Mouse (Mus musculus) naive thymus-derived CD4-positive, alpha-beta T cell, adult 5 months (primary cell): Measurements from ENCODE around the gene Hspb6. TPM values are rescaled to one million over a fixed set of nuclear protein-coding genes. Genes with fewer than 3 reads are reported as not detected.

Experiments
- polyA plus RNA-seq: library from polyadenylated mRNA; unstranded; fragments of 100-300 nt; shearing (Covaris generic); gene quantifications from one replicate; pipeline ENCODE4 v1.2.1, GENCODE M21; 2017

Hspb6 gene
- 5.3 TPM for polyA plus RNA-seq

GRCm38 (mm10) chr7:30552102-30553020, at the start of gene Hspb6, which contains the start of gene Proser3:
Gene Hspb6 (plus strand): TSS chr7:30552178.
Gene Proser3 (minus strand): TSS chr7:30552299.

GRCm38 (mm10) chr7:30534633-30535577, 17.1 kb upstream of the Hspb6 start, which contains the start of gene Arhgap33:
Gene Arhgap33 (minus strand): TSS chr7:30535060.

GRCm38 (mm10) chr7:30559443-30559954, 7.5 kb downstream of the Hspb6 start, which contains the start of gene Lin37:
Gene Lin37 (minus strand): TSS chr7:30559838.

GRCm38 (mm10) chr7:30563117-30563905, 11.3 kb downstream of the Hspb6 start, which contains the start of the genes U2af1l4, Gm49396 and Psenen:
Gene U2af1l4 (plus strand): TSS chr7:30563301.
Gene Gm49396 (plus strand): TSS chr7:30563344.
Gene Psenen (minus strand): TSS chr7:30563627.

GRCm38 (mm10) chr7:30564970-30565571, 13.1 kb downstream of the Hspb6 start, which contains the start of gene Igflr1:
Gene Igflr1 (plus strand): TSS chr7:30565427.

GRCm38 (mm10) chr7:30588676-30589434, 36.9 kb downstream of the Hspb6 start, which contains the start of gene Kmt2b:
Gene Kmt2b (minus strand): TSS chr7:30588726.

GRCm38 (mm10) chr7:30598786-30599185, 46.8 kb downstream of the Hspb6 start, which contains the start of gene Zbtb32:
Gene Zbtb32 (minus strand): TSS chr7:30598909.

Other genes starting within 250 kb of the Hspb6 start
- gene Alkbh6, start 243.5 kb upstream of the Hspb6 start, polyA plus RNA-seq: 92.8 TPM
- gene Syne4, start 237.4 kb upstream of the Hspb6 start, polyA plus RNA-seq: 6.1 TPM
- not detected for gene E130208F15Rik, start 230.4 kb upstream of the Hspb6 start, polyA plus RNA-seq
- 24.2 TPM for gene Sdhaf1, start 228.3 kb upstream of the Hspb6 start, polyA plus RNA-seq
- not detected for gene Lrfn3, start 189.4 kb upstream of the Hspb6 start, polyA plus RNA-seq
- gene Tyrobp, start 138.4 kb upstream of the Hspb6 start, polyA plus RNA-seq: not detected
- 367 TPM for gene Hcst, start 132.3 kb upstream of the Hspb6 start, polyA plus RNA-seq
- gene Nfkbid, start 130.4 kb upstream of the Hspb6 start, polyA plus RNA-seq: 181 TPM
- 3.6 TPM for gene Aplp1, start 106.6 kb upstream of the Hspb6 start, polyA plus RNA-seq
- not detected for gene Kirrel2, start 94.5 kb upstream of the Hspb6 start, polyA plus RNA-seq
- not detected for gene Nphs1, start 93.9 kb upstream of the Hspb6 start, polyA plus RNA-seq
- not detected for gene Prodh2, start 58.6 kb upstream of the Hspb6 start, polyA plus RNA-seq
- 1.2 TPM for gene Arhgap33, start 17.1 kb upstream of the Hspb6 start, polyA plus RNA-seq
- 4.3 TPM for gene Proser3, start 121 bp downstream of the Hspb6 start, polyA plus RNA-seq
- gene Lin37, start 7.7 kb downstream of the Hspb6 start, polyA plus RNA-seq: 53.4 TPM
- 85.7 TPM for gene U2af1l4, start 11.1 kb downstream of the Hspb6 start, polyA plus RNA-seq
- 68.6 TPM for gene Gm49396, start 11.2 kb downstream of the Hspb6 start, polyA plus RNA-seq
- 168 TPM for gene Psenen, start 11.4 kb downstream of the Hspb6 start, polyA plus RNA-seq
- gene Igflr1, start 13.2 kb downstream of the Hspb6 start, polyA plus RNA-seq: 38.1 TPM
- gene Kmt2b, start 36.5 kb downstream of the Hspb6 start, polyA plus RNA-seq: 16.1 TPM
- 1.1 TPM for gene Zbtb32, start 46.7 kb downstream of the Hspb6 start, polyA plus RNA-seq
- 0.49 TPM for gene Upk1a, start 60.7 kb downstream of the Hspb6 start, polyA plus RNA-seq
- 305 TPM for gene Cox6b1, start 74.0 kb downstream of the Hspb6 start, polyA plus RNA-seq
- gene Etv2, start 83.7 kb downstream of the Hspb6 start, polyA plus RNA-seq: not detected
- 214 TPM for gene Rbm42, start 98.1 kb downstream of the Hspb6 start, polyA plus RNA-seq
- 42.8 TPM for gene Haus5, start 112.8 kb downstream of the Hspb6 start, polyA plus RNA-seq
- gene Pmis2, start 119.4 kb downstream of the Hspb6 start, polyA plus RNA-seq: not detected
- gene 2200002J24Rik, start 146.7 kb downstream of the Hspb6 start, polyA plus RNA-seq: not detected
- gene Atp4a, start 160.0 kb downstream of the Hspb6 start, polyA plus RNA-seq: not detected
- gene Tmem147, start 177.4 kb downstream of the Hspb6 start, polyA plus RNA-seq: 70.8 TPM
- 1.4 TPM for gene Gapdhs, start 191.5 kb downstream of the Hspb6 start, polyA plus RNA-seq
- 1.0 TPM for gene Sbsn, start 199.3 kb downstream of the Hspb6 start, polyA plus RNA-seq
- gene Dmkn, start 211.6 kb downstream of the Hspb6 start, polyA plus RNA-seq: not detected
- not detected for gene Krtdap, start 235.7 kb downstream of the Hspb6 start, polyA plus RNA-seq